Mouse (Mus musculus) ovary, adult 18-20 months (tissue): ENCODE data around the gene Tmem44.

Experiments
- DNase-seq: peaks from one replicate; pipeline ENCODE4 v3.0.0; 2022; ENCODE audit warnings: low spot score, mixed read lengths

Tmem44 gene

GRCm38 (mm10) chr16:30552621-30553338, 2.1 kb upstream of the Tmem44 start:
- DNase-seq, result peak; percentile 71

- peak; percentile 44 for DNase-seq
Observed at GRCm38 (mm10) chr16:30549966-30550747, 485 bp downstream of the Tmem44 start.

DNA sequence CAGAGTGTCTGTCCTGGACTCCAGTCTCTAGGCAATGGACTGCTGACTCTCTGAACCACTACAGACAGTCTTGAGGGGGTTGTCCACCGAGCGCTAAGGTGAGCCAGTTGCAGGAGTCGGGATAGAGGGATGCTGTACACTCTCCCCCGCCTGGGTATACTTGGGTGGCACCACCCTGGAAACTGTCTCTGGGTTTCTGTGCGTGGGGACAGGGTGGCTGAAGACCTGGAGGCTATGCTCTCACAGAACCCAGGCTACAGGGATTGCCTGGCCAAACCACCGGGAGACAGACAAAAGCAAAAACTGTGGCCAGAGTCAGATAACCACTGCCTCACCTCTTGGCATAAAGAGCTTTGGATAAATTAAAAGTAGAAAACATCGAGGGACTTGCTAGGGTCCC, 1.1 kb downstream of the Tmem44 start:
- no peak for DNase-seq

DNA sequence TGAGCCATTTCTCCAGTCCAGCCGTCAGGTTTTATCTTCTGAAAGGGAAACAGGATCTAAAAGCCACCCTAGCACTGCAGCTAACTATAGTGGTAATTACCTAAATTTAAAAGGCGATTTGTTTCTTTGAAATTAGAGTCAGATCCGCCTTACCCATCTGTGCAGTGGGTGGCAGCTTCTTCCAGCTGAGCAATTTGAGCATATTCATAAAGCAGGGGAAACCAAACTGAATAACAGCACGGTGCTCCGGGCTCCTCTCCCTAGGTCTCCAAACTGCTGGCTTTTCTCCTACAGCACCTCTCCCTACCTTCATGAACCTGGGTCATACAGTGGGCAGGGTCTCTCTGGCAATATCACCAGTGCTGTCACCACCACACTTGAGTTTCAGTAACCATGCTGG, 2.4 kb downstream of the Tmem44 start:
- DNase-seq, result no peak

GRCm38 (mm10) chr16:30544693-30545092, 5.9 kb downstream of the Tmem44 start:
- no peak for DNase-seq

DNA sequence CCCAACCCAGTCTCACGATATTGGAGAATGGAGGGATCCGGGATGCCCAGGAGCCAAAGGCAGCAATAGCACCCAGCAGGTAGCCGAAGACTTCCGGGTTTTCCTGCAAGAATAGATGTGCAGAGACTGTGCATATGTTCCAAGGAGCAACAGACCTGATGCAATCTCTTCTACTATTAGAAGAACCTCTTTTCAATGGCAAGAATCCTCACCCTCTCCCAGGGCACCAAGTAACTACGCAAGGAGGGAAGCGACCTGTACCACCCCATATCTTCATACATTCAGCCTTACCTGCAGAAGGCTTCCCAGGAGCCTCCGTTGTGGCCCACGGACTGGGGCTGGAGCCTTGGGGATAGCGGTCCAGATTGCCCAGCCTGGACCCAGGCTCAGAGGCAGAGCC, 7.3 kb downstream of the Tmem44 start:
- no peak for DNase-seq

DNA sequence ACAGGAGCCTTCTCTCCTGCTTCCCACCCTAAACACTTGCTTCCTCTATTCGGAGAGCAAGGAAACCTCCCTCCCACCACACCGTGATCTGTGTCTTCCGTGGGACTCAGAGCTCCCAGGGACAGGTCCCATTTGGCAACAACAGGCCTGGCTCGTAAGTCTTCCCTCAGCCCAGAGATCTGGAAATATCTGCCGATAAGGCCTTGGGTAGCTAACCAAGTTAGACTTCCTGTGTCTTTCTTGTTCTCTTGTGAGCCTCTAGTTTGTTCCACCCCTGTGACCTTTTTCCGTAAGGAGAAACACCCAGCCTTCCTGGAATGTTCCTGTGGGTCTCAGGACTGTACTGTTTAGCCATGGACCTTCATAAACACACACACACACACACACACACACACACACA, 7.8 kb downstream of the Tmem44 start:
- DNase-seq, result no peak

- no peak for DNase-seq
Observed at GRCm38 (mm10) chr16:30540107-30541001, 10.3 kb downstream of the Tmem44 start.

GRCm38 (mm10) chr16:30539433-30539832, 11.2 kb downstream of the Tmem44 start:
- DNase-seq, result no peak

DNA sequence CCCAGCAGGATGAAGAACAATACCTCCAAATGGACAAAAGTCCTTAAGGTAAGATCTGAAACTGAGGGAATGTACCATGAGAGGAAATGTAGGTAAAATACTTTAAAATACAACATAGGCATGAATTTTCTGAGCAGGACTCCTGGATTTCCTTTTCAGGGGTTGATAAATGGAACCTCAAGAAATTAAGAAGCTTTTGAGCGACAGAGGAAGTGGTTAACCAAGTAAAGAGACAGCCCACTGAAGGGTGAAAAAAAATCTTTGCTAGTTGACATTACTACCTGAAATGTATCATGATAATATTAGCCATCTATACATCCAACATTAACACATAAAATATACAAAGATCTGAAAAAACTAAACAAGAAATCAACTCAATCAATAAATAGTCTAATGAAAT, 15.6 kb downstream of the Tmem44 start:
- no peak for DNase-seq

- DNase-seq, result no peak
Observed at GRCm38 (mm10) chr16:30533592-30533991, 17.1 kb downstream of the Tmem44 start.

- no peak for DNase-seq
Observed at GRCm38 (mm10) chr16:30532929-30533328, 17.7 kb downstream of the Tmem44 start.

DNA sequence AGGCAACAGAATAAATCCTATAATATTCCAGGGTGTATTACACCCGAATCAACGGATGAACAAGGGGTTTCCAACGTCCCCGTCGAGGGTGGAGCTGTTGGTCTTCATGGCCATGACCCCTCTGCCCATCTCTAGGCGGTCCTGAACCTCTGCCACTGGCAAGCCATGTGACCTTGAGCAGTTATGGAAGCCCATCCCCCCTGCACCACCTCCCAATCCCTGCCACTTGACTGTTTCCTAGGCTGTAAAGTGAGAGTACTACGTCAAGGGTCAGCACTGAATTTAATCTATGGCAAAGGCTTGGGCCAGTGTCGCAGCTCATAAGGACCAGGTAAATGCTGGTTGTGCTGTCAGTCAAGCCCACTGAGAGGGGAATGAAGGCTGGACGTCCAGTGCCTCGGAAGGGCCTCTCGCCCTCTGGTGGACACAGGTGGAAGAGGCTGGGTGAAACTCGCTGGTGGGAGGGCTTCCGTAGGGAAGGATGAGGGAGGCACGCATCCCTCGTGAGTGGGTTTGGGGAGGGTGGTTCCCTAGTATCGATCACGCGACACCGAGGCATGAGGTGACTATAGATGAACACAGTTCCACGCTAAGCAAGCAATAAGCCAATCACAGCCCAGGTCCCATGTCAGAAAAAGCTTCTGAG, 18.8 kb downstream of the Tmem44 start:
- no peak for DNase-seq

GRCm38 (mm10) chr16:30530815-30531214, 19.8 kb downstream of the Tmem44 start:
- DNase-seq, result no peak

- DNase-seq, result no peak
Observed at GRCm38 (mm10) chr16:30528386-30528785, 22.3 kb downstream of the Tmem44 start.

DNA sequence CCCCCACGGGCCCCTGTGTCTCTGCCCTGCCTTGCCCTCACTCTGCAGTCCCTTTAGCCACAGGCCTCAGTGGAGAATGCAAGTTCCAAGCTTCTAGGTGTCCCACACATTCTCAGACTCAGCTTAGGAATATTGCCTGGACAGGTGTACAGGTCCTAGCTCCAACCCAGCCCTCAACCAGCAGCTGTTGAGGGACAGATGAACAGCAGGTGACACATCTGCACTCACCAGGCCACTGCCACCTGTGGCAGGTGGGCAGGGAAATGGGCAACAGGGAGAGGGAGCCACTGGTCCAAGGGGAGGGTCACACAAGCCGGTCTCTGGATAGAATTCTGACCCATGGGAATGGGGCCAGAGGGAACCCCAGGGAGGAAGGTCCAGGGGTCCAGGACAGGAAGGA, 22.8 kb downstream of the Tmem44 start:
- DNase-seq, result no peak

GRCm38 (mm10) chr16:30525756-30526155, 24.9 kb downstream of the Tmem44 start:
- DNase-seq, result no peak

DNA sequence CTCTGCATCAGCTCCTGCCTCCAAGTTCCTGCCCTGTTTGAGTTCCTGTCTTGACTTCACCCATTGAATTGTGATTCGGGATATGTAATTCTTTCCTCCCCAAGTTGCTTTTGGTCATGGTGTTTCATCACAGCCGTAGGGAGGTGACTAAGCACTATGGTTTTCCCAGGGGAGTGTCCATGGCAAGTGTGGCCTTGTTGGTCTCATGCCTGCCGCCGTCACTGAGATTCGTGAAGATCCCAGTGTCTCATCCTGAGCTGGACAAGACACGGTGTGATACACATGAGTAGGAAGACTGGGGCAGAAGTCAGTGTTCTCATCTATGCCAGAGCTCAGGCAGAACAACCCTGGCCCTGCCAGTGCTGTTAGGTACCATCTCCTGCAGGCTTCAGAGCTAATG, 26.2 kb downstream of the Tmem44 start:
- DNase-seq, result no peak

GRCm38 (mm10) chr16:30522253-30522940, 28.2 kb downstream of the Tmem44 start:
- DNase-seq, result no peak

- DNase-seq, result no peak
Observed at GRCm38 (mm10) chr16:30521147-30521546, 29.5 kb downstream of the Tmem44 start.

DNA sequence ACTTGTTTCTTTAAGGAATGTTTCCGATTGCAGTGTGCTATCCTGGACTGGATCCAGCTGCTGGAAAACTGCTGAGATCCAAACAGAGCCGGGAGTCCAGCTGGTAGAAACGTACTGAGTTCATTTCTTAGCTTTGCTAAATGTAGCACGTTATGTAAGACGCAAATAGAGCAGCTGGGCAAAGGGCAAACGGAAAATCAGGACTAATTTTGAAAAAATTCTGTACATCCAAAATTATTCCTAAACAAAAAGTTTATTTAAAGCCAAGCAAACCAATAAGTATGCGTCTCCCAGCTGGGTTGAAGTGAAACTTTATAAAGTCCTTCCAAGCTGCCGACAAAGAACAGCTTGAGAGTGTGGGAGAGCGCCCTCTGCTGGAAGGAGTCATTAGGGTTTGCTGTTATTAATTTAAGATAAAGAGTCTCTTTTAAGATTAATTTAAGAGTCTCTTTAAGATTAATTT, 30.2 kb downstream of the Tmem44 start:
- DNase-seq, result peak; percentile 44
